ENCODE assay signal across 8 mouse cellular contexts in genomic region chr15:101988119-101988518, GRCm38 (mm10). TPM values are rescaled to one million over a fixed set of nuclear protein-coding genes. Genes with fewer than 3 reads are reported as not detected.
A peak's percentile ranks its signal among the peaks of the same experiment; 100 is the strongest.
DNase-seq lines count a peak whose midpoint lies in the region; ATAC-seq and TF ChIP-seq lines count a peak whose summit lies in the region.

No protein-coding gene starts in this region.

- TF ChIP-seq CTCF in spleen, adult 2 months (IDR thresholded peaks at IDR 0.05; ENCODE audit: extremely low read depth, insufficient read depth, insufficient read length, insufficient replicate concordance): peak; percentile 85; the same call in 1 of the 2 replicates

- no peaks in the 10 kb centered on the region for H3K9me3 ChIP-seq in kidney, embryonic 16.5 days (ENCODE audit: low read length)
- H3K9me3 ChIP-seq in forebrain, embryonic 15.5 days: no peaks in the 10 kb centered on the region

- no peaks in the 10 kb centered on the region for H3K36me3 ChIP-seq in kidney, embryonic 16.5 days (ENCODE audit: insufficient read depth, low read length)
- H3K36me3 ChIP-seq in forebrain, embryonic 15.5 days: no peaks in the 10 kb centered on the region
- H3K36me3 ChIP-seq in spleen, adult 2 months (ENCODE audit: control insufficient read depth, insufficient read depth, low read length): no peaks in the 10 kb centered on the region

- no peak overlapping the region for H3K27ac ChIP-seq in kidney, embryonic 16.5 days (ENCODE audit: low read length)
- H3K27ac ChIP-seq in forebrain, embryonic 15.5 days (replicated peaks): no peak overlapping the region
- H3K27ac ChIP-seq in spleen, adult 2 months (ENCODE audit: insufficient read depth, low read length): no peak overlapping the region

- H3K4me3 ChIP-seq in kidney, embryonic 16.5 days (ENCODE audit: low read length): no peak overlapping the region
- no peak overlapping the region for H3K4me3 ChIP-seq in forebrain, embryonic 15.5 days
- H3K4me3 ChIP-seq in spleen, adult 2 months (ENCODE audit: extremely low read depth, insufficient read depth, insufficient read length): no peak overlapping the region

- intact Hi-C loops in heart, postnatal 36 days (cut with DNase I): loop anchor here (1.0 to 5.0 kb wide), 3 partner anchors 77 to 234 kb away; no protein-coding TSS in a partner anchor

- no peak for ATAC-seq in kidney, embryonic 16.5 days (ENCODE audit: low FRiP score, low TSS enrichment)
- peak; percentile 32; the same call in 1 of the 2 replicates for ATAC-seq in forebrain, embryonic 15.5 days (replicated peaks)
- ATAC-seq in megakaryocyte-erythroid progenitor cell, adult 5-6 weeks (replicated peaks; ENCODE audit: low FRiP score, low TSS enrichment, poor library complexity, severe bottlenecking): peak; percentile 46

- H3K9ac ChIP-seq in kidney, embryonic 16.5 days (replicated peaks; ENCODE audit: low read length): no peak overlapping the region
- H3K9ac ChIP-seq in forebrain, embryonic 15.5 days (replicated peaks): no peak overlapping the region

- H3K4me2 ChIP-seq in kidney, embryonic 16.5 days (replicated peaks; ENCODE audit: low read depth, low read length): no peak overlapping the region
- no peak overlapping the region for H3K4me2 ChIP-seq in forebrain, embryonic 15.5 days (replicated peaks)

- H3K4me1 ChIP-seq in kidney, embryonic 16.5 days (ENCODE audit: insufficient read depth, low read length): peaks cover 12% of the 10 kb centered on the region; the same call in 1 of the 2 replicates
- H3K4me1 ChIP-seq in forebrain, embryonic 15.5 days: 0 out of 2 replicates have a peak, but pooled peaks cover 7% of the 10 kb centered on the region
- H3K4me1 ChIP-seq in spleen, adult 2 months (ENCODE audit: control insufficient read depth, insufficient read depth, insufficient read length): no peaks in the 10 kb centered on the region; the same call in 1 of the 2 replicates

- H3K27me3 ChIP-seq in kidney, embryonic 16.5 days (ENCODE audit: insufficient read depth, low read length): no peaks in the 10 kb centered on the region; the same call in 1 of the 2 replicates
- no peaks in the 10 kb centered on the region for H3K27me3 ChIP-seq in forebrain, embryonic 15.5 days
- no peaks in the 10 kb centered on the region for H3K27me3 ChIP-seq in spleen, adult 2 months (ENCODE audit: control insufficient read depth, insufficient read depth, low read length)

- TF ChIP-seq POLR2A in spleen, adult 2 months (IDR thresholded peaks at IDR 0.05; ENCODE audit: low read depth, low read length): no peak

- WGBS in kidney, embryonic 16.5 days: under 1% methylated on average over 10 of the region's 10 CpGs
- WGBS in forebrain, embryonic 15.5 days: 0% methylated on average over 10 of the region's 10 CpGs
- WGBS in spleen, adult 2 months: under 1% methylated on average over 10 of the region's 10 CpGs

- DNase-seq in kidney, adult 11 months: peak; percentile 73
- DNase-seq in cerebellum, adult 11-12 months: peak; percentile 56
- DNase-seq in heart, postnatal 36 days: peak; percentile 87 to 93
- peak; percentile 87 to 96 for DNase-seq in layer of hippocampus, postnatal 25 days (ENCODE audit: extremely low spot score in 1 of 2, low spot score in 1 of 2)
- peak; percentile 41 to 67 for DNase-seq in spleen, adult 2 months (ENCODE audit: low read depth in 1 of 2, low spot score in 2 of 2)

RNA-seq across cellular contexts. Expression of gene Krt8, which starts 16.2 kb away (rescaled TPM):
- 267 and 282 TPM in 2 replicates for polyA plus RNA-seq in kidney, embryonic 16.5 days (2015; fragmentation: Nextera tagmentation; extraction: Ambion mirVana)
- polyA plus RNA-seq in forebrain, embryonic 15.5 days (2015; fragmentation: Nextera tagmentation; extraction: Ambion mirVana): 1.9 and 3.9 TPM in 2 replicates
- 1 to 10 TPM; 1.4 to 2.5 TPM for total RNA-seq in heart, postnatal 36 days (2021)
- under 1 TPM in 1 of 2 experiments, not detected in 1; 0.19 TPM for total RNA-seq in layer of hippocampus, postnatal 25 days (2021)
- 0.17 and 1.5 TPM in 2 replicates for total RNA-seq in megakaryocyte-erythroid progenitor cell, adult 5-6 weeks (2014; fragmentation: Nextera tagmentation)
- 0.27 TPM in 1 of 2 replicates, not detected in the other for total RNA-seq in megakaryocyte-erythroid progenitor cell, adult 5-6 weeks (2017)
- polyA plus RNA-seq in spleen, adult 2 months (2012; rRNA removed): 2.2 and 3.0 TPM in 2 replicates

RNA-seq across cellular contexts. Expression of gene Krt78, which starts 34.0 kb away (rescaled TPM):
- 0.06 and 0.16 TPM in 2 replicates for polyA plus RNA-seq in kidney, embryonic 16.5 days (2015; fragmentation: Nextera tagmentation; extraction: Ambion mirVana)
- polyA plus RNA-seq in forebrain, embryonic 15.5 days (2015; fragmentation: Nextera tagmentation; extraction: Ambion mirVana): not detected in 2 replicates
- not detected for total RNA-seq in heart, postnatal 36 days (2021)
- total RNA-seq in layer of hippocampus, postnatal 25 days (2021): not detected
- total RNA-seq in megakaryocyte-erythroid progenitor cell, adult 5-6 weeks (2014; fragmentation: Nextera tagmentation): not detected in 2 replicates
- not detected in 2 replicates for total RNA-seq in megakaryocyte-erythroid progenitor cell, adult 5-6 weeks (2017)
- not detected in 2 replicates for polyA plus RNA-seq in spleen, adult 2 months (2012; rRNA removed)

RNA-seq across cellular contexts. Expression of gene Krt18, which starts 39.9 kb away (rescaled TPM):
- polyA plus RNA-seq in kidney, embryonic 16.5 days (2015; fragmentation: Nextera tagmentation; extraction: Ambion mirVana): 216 and 223 TPM in 2 replicates
- 3.5 and 7.6 TPM in 2 replicates for polyA plus RNA-seq in forebrain, embryonic 15.5 days (2015; fragmentation: Nextera tagmentation; extraction: Ambion mirVana)
- total RNA-seq in heart, postnatal 36 days (2021): 1 to 10 TPM; 2.5 to 5.1 TPM
- total RNA-seq in layer of hippocampus, postnatal 25 days (2021): under 1 TPM; 0.17 to 0.26 TPM
- total RNA-seq in megakaryocyte-erythroid progenitor cell, adult 5-6 weeks (2014; fragmentation: Nextera tagmentation): 8.3 TPM in 1 of 2 replicates, not detected in the other
- 7.2 and 11.5 TPM in 2 replicates for total RNA-seq in megakaryocyte-erythroid progenitor cell, adult 5-6 weeks (2017)
- polyA plus RNA-seq in spleen, adult 2 months (2012; rRNA removed): 2.1 and 2.2 TPM in 2 replicates

RNA-seq across cellular contexts. Expression of gene Krt79, which starts 48.0 kb away (rescaled TPM):
- polyA plus RNA-seq in kidney, embryonic 16.5 days (2015; fragmentation: Nextera tagmentation; extraction: Ambion mirVana): 0.41 and 0.42 TPM in 2 replicates
- 0.10 and 0.23 TPM in 2 replicates for polyA plus RNA-seq in forebrain, embryonic 15.5 days (2015; fragmentation: Nextera tagmentation; extraction: Ambion mirVana)
- not detected for total RNA-seq in heart, postnatal 36 days (2021)
- under 1 TPM; 0.28 to 0.32 TPM for total RNA-seq in layer of hippocampus, postnatal 25 days (2021)
- total RNA-seq in megakaryocyte-erythroid progenitor cell, adult 5-6 weeks (2014; fragmentation: Nextera tagmentation): not detected in 2 replicates
- total RNA-seq in megakaryocyte-erythroid progenitor cell, adult 5-6 weeks (2017): not detected in 2 replicates
- not detected in 2 replicates for polyA plus RNA-seq in spleen, adult 2 months (2012; rRNA removed)
